Mouse (Mus musculus): Measurements from ENCODE around the gene 1810010D01Rik.

1810010D01Rik gene

DNA sequence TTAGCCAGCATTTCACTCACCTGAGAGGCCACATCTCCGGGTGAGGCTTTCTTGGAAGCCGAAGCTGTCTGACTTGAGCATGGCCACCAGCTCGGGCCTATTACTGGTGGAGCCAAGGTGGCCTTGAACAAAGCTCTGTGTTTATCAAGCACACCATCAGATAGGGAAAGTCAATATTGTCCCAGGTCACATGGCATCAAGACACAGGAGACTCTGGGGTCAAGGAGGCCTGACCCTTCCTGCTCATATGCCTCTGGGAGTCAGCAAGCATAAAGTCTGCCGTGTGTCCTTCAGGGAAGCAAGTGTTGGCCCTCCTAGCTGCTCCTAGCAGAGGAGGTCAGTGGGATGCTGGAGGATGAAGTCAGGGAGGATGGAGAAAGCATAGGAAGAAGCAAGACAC lies at the start of gene 1810010D01Rik:
TSS of gene 1810010D01Rik (minus strand) at position 114 of the 400 bp plus-strand sequence.
- DNase-seq (ENCODE audit: extremely low spot score, low read depth, low spot score): no peak

DNA sequence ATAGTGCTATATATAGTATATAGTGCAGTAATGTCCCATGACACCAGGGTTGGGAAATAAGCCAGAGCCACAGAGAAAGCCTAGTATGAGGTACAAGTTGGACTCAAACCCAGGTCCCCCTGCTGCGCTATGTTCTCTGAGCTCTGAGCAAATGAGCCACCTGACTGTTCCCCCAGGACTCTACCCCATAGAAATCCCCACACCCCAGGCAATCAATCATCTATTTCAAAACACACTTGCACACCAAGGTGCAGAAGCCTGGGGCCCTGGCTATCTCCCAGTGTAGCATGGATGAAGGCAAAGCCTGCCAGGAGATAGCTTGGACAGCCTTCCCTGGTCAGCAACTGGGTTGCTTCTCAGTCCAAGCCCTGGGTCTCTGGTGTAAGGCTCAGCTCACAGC lies 48.2 kb upstream of the 1810010D01Rik start:
- DNase-seq (ENCODE audit: extremely low spot score, low read depth, low spot score): no peak

DNA sequence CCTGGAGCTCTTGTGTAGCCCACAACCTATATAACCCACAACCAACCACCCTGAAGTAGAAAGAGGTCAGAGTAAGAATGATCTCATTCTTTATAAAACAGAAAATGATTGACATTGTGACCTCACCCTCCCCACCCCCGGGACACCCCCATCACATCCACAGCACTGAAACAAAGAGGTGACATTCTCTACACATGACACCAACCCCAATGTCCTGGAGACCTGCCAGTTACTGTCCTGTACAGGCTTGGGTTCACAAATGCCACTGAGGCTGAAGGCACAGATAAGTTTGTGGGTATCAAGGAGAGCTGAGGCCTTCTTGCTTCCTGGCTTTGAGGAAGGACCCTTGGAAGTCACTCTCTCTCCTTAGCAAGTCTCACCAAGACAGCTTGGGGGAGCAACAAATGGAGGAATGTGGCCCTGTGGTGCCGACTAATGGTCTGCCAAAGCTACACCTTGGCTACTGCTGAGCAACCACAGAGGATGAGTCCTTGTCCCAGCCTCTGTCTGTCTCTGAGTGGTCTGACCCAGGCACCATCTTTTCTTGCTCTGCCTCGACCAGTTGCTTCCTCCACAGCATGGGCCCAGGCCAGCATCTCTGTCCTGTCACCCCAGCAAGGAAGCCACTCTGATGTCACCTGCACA lies 46.2 kb upstream of the 1810010D01Rik start:
- no peak for DNase-seq (ENCODE audit: extremely low spot score, low read depth, low spot score)

DNA sequence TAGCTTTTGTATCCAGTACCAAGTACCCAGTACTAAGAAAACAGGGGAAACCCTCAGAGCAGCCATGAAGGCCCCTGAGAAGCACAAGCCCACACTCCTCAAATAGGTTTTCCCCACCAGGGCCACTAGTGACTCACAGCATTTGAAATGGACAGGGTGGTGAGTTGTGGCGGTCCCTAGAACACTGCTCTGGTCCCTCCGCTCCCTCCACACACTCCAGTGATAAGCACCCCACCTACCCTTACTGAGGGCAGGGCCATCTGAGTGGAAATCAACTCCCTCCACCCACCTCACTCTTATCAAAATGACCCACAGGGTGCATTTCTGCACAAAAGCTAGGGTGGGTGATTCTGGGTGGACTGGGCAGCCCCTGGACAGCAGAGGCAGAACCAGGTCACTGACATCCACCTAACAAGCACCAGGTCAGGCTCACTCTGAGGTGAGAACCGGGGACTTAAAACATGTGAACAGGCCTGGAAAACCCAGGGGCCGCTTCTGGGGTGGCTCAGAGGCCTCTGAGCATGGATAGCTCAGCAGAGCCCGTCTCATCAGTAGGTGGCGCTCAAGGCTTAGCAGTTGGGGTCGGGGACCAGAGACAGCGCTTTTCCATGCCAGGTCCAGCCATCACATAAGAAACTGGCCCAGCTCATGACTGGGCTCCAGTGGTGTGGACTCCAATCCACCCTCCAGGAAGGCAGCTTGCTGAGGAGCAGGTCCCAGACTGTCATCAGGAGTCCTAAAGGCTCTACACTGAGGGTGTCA lies 45.0 kb upstream of the 1810010D01Rik start:
- peak; percentile 22 for DNase-seq (ENCODE audit: extremely low spot score, low read depth, low spot score)

DNA sequence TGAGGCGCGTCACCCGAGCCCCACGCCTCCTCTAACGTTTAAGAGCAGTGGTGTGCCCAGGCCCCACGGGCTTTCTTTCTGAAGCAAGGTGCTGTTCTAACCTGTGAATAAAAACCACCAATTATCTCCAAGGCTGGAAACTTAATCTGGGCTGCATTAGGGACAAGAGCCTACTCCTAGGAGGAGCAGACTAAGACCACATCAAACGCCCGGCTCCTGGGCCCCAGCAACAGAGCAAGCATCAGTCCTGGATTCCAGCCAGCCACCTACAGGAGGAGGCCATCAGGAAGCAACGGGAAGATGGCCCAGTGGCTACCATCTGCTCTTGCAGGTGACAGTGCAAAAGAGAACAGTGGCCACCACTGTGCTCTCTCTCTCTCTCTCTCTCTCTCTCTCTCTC lies 42.3 kb upstream of the 1810010D01Rik start:
- DNase-seq (ENCODE audit: extremely low spot score, low read depth, low spot score): no peak

DNA sequence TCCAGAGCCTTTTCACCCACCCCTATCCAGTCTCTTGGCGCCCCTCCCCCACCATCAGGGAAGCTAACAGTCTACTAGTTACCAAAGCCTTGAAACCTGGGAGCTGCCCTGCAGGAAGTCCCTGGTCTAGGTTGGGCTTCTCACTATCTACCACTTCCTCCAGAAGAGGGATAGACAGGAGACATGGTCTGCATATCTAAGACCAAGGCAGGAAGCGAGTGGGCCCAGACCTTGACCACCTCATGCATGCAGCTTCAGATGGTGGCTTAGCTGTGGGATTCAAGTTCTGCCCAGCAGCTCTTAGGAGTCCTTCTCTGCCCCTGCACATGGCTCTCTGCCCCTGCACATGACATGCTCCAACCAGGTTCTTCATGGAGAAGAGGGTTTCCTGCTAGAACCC lies 41.0 kb upstream of the 1810010D01Rik start:
- no peak for DNase-seq (ENCODE audit: extremely low spot score, low read depth, low spot score)

DNA sequence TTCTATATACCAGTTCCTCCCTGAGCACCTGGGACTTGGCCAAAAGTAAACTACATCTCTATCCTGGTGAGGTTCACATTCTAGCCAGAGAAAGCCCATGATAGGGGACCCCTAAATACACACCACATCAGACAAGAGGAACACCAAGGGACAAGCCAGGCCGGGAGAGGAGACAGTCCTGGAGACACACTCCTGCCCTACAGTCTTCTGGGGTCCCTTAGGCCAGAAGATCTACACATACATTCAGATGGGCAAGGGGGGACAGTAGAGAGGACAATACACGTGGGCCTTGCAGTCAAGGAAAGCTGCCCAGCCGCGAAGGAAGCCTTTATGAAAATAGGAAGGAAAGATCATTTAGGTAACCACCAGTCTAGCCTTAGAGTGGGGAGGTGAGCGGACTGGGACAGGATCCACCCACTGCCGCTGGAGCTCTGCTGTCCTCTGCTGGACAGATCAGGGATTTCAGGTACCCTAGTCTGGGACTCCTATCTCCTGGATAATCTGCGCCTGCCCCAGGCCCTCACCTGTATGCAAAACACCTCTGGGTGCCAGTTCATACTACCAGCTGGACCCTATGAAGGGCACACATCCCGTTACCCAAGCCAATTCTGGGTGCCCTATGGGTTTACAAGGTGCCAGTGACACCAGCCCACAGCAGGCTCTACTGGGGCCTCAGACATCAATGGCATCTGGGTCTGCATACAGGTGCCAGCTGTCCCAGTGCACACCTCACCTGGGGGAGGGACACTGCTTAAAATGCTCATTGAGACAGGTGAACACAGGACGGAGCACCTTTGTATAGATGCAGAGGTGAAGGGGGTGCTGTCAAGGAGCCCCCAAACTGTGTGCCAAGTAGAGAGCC lies 35.2 kb upstream of the 1810010D01Rik start:
- DNase-seq (ENCODE audit: extremely low spot score, low read depth, low spot score): peak; percentile 30

DNA sequence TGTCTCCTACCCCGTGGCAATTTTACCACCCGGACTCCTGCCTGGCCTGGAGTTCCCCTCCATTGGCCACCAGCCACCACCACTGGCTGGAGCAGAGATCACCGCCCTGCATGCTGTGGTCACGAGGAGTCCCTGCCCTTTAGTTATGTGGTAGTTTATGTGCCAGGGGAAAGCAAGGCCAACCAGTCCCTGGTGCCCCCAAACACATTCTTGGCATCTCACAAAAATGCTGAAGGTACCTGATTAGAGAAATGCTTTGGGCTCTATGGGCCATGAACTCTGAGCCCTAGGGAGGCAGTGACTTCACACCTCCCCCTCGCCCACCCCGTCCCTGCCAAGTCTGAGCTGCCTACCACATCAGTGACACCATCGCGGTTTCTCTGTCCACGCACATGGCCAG lies 34.1 kb upstream of the 1810010D01Rik start:
- no peak for DNase-seq (ENCODE audit: extremely low spot score, low read depth, low spot score)

DNA sequence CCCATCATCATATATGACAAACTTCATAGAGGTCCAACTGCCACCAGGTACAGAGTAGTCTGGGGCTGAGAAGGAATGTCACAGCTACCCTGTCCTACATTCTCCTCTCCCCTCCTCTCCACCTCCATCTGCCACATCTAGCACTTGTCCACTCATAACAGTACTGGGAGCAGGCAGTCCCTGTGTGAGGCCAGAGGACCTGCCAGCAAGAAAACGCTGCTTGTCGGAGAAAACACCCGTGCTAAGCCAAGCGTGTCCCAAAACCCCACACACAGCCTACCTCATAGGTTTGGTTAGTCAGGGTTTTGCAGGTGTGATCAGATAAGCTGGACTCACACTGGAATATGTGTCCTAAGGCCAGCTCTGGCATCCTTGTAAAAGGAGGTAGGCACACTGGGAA lies 33.0 kb upstream of the 1810010D01Rik start:
- no peak for DNase-seq (ENCODE audit: extremely low spot score, low read depth, low spot score)

DNA sequence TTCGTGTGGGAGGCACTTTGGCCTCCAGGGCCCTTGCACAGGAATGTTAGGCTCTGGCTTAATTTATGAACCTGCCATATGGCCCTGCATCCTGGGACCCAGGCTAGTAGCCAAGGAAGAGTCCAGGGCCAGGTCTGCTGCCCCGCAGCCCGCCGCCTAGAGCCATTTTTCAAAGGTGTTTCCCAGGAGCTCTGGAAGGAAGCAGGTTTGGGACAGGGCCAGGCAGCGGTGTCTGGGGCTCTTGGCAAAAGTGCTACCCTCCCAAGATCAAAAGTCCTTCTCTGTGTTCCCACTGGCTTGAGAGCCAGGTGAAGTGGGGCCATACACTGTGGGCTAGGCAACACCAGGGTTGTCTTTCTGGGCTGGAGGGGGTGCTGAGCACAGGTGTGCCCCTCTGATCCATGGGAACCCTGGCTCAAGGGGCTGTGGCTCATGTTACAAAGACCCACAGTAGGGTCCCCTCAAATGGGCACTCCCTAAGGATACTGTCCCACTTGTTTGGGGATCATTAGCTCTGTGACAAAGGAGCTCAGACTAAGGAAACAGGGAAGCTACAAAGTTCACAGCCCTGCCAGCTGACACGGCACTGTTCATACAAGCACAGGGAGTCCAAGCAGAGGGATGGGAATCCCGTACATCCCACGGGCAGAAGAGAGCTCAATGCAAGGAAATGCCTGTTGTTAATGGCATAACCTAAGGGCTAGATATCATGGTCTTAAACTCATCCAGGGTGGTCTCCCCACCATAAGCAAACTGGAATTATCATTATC lies 32.0 kb upstream of the 1810010D01Rik start:
- DNase-seq (ENCODE audit: extremely low spot score, low read depth, low spot score): no peak

DNA sequence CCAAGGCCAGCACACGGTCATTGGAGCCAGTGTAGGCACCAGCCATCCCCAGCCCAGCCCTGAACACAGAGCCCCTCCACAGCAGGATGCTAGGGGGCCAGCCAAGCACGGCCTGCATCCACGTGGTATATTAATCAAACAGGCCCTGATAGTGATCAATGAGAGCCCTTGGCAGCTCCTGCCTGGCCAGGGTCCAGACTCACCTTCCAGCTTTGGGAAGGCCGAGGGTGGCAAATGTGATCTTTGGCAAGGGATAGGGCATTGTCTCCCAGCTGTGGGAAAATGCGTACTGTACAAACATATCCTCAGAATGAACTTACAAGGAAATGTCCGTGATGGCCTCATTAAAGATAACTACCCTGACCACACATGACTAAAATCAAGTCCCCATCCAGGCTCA lies 31.2 kb upstream of the 1810010D01Rik start:
- no peak for DNase-seq (ENCODE audit: extremely low spot score, low read depth, low spot score)

DNA sequence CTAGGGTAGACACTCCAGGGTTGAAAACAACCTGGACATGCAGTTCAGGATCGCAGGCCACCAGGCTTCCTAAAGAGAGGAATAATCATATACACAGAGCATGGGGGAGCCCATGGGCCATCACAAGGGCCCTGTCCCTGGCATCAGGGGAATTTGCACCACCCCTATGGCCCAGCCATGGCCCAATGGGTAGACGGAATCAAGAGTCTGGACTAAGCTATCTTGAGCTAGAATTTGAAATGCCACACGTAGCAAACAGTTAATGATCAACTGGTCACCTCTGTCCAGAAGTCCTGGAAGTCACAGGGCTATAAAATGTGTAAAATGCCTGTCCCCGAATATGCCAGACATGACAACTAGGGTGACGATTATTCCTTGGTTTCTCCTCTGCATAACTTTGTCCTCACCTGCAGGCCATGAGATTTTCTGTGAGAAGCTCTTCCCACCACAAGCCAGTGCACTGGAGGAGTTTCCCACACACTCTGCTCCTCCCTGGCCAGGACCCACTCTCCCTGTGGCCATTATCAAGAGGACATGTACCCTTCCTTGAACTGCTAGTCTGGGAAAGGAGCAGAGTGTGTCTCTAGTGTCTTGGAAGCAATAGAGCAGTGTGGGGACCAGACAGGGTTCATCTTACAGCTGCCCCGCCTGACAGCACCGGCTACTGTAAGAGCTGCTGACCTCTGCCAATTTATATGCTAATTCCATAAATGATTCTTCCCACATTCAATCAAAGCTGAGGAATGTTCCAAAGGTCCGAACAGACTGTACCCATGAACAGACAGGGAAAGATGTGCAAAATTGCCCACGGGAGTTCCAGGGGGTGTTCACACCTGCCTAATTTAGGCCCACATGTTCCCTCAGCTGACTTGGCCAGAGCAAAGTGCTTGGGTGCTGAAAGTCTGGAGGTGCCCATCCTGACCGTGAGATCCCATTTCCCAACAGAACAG lies 27.2 kb upstream of the 1810010D01Rik start:
- DNase-seq (ENCODE audit: extremely low spot score, low read depth, low spot score): no peak

DNA sequence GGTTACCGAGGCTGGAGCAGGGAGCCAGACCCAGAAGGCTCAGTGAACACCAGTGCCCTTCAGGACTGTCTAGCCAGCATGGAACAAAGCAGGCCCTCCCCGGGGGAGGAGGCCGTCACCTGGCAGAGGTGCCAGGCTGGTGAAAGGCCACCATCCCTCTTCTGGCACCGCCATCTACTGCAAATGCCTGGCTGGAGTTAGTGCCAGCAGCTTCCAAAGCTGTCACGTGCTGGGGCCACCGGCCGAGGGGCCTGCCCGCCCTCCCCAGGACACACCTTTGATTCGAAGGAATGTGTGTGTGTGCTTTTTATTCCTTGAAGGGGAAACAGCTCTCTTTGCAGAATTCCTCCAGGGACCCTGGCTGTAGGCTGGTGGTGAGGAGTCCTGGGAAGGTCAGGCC lies 23.7 kb upstream of the 1810010D01Rik start:
- no peak for DNase-seq (ENCODE audit: extremely low spot score, low read depth, low spot score)

DNA sequence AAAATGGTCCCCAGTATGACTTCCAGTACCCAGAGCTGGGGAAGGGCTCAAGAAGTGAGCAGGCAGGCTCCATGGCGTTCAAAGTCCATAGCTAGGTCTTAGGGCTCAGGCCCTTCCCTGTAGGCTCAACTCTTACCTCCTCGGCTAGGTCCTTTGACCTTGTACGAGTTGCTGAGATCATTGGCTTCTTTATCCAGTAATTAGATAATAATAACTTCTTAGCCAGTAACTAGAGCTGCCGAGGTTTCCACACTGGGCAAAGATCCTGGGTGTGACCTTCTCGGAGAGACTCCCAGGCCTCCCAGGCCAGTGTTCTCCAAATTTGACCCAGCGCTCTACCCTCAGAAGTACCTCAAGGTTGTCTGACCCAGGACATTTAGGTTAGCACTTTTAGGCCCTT lies 18.7 kb upstream of the 1810010D01Rik start:
- DNase-seq (ENCODE audit: extremely low spot score, low read depth, low spot score): no peak

DNA sequence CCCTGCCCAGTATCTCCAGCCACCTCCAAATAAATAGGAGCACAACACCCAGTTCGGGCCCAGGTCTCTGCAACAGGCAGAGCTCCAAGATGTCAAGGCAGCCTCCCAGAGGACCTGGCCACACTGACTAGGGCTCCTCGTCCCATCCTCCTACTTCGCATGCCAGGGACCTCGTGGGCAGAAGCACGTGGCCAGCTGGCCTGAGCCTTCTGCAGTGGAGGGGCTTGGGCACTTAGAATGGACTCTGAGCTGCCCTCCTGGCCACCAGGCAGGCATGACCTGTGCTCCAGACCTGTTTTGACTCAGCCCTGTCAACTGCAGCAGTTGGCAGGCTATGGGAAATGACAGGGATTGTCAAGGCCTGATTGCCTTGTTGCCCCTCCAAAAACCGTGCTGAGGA lies 17.7 kb upstream of the 1810010D01Rik start:
- no peak for DNase-seq (ENCODE audit: extremely low spot score, low read depth, low spot score)

DNA sequence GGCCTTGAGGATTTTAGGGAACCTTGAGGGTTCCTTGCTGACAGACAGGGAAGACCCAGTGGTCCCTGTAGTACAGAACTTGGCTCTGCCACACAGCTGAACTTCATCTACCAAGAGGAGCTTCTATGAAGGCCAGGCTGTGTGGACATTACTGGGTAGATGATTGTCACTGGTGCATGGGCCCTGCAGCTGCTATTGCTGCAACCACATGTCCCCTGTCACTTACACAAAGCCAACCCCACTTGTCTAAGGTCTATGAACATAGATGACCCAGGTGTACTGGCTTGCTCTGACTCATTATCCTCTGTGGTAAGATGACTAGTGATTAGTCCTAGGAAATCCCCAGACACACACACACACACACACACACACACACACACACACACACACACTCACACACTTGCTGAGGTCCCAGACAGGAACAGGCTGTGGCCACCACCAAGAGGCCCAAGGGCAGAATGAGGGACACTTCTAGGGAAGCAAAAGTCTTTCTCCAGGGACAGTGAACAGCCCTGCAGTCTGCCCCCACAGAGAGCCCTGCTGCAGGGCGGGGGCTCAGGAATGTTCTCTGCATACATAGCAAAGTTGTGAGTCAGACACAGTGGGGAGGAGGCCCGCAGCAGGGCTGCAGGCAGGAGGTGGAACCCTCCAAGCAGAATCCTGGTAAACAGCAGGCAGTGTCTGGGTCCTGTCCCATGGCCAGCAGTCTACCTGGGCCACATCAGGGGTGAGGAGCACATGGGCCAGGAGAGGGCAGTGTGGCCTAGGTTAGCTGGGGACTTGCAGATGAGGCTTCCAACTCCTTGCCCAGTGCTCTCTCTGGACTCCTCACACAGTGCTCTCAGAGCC lies 14.1 kb upstream of the 1810010D01Rik start:
- DNase-seq (ENCODE audit: extremely low spot score, low read depth, low spot score): no peak

DNA sequence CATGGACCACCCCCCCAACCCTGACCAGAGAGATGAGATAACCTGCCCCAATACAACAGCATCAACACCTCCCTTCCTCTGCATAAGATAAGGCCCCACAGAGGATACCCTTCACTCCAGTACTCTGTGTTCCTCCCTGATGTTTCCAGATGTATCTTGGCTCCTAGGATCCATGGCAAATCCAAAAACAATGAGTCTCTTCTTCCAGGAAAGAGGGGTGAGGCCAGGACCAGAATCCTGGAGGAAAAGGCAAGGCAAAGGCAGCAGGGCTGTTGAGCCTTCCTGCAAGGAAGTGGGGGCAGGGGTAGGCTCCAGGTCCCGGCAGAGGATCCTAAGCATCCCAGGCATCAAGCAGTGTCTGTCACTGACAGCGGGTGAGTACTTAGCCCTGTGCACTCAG lies 13.4 kb upstream of the 1810010D01Rik start:
- DNase-seq (ENCODE audit: extremely low spot score, low read depth, low spot score): no peak

DNA sequence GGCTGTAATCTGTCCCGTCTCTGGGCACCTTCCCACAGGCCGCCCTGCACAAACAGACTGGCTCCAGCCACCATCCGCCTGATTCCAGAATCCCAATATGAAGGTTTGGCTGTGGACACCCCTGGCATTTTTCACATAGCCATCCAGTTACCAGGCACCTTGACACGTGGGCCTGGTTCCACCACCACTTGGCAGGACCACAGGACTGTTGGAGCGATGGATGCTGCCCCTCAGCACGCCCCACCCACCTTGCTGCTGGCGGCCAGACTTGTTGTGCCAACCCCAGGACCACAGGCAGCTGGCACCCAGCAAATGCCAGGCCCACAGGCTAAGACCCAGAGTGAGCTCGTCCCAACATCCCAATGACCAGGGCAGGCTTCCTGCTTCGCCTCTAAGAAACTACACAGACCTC lies 11.5 kb upstream of the 1810010D01Rik start:
- DNase-seq (ENCODE audit: extremely low spot score, low read depth, low spot score): no peak

DNA sequence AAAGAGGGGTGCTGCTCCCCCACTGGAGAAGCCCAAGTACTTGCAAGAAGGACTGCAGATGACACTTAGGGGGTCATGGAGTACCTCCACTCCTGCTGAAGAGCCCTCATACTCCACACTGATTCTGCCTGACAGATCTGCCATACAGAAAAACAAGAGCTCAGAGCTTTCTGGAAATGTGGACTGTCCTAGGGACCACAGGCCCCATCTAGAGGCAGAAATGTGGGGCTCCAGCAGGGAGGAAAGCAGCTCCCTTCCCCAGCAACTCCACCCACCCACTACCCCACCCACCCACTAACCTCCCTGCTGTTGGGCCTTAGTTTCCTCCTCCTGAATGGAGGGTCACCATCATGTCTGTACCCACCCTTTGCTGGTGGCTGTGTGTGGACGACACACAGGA lies 8.7 kb upstream of the 1810010D01Rik start:
- no peak for DNase-seq (ENCODE audit: extremely low spot score, low read depth, low spot score)

All from hindlimb bud, embryonic 11.5 days (tissue).